Mouse (Mus musculus) liver, embryonic 16.5 days (tissue): ENCODE results near the gene Stat4. TPM values are rescaled to one million over a fixed set of nuclear protein-coding genes. Genes with fewer than 3 reads are reported as not detected.

Source experiments
- ATAC-seq: fragments of 200-750 bp; cut with Nextera tagmentation; 2 replicates; pipeline ENCODE4 v1.8.0; 2017; ENCODE audit warnings: low read depth, mild to moderate bottlenecking, moderate number of reproducible peaks, moderate library complexity
- H3K27ac ChIP-seq: fragments of 300-500 bp; sonication (generic); 2 replicates; pipeline ENCODE4 v1.5.1; 2014; ENCODE audit warnings: mild to moderate bottlenecking, low read length
- H3K27me3 ChIP-seq: fragments of 300-500 bp; sonication (generic); 2 replicates; pipeline ENCODE4 v1.6.1; 2014; ENCODE audit warnings: low read depth, low read length, mixed read lengths; ENCODE audit not compliant: control insufficient read depth, insufficient read depth
- H3K36me3 ChIP-seq: fragments of 300-500 bp; sonication (generic); 2 replicates; pipeline ENCODE4 v1.6.1; 2014; ENCODE audit warnings: mild to moderate bottlenecking; ENCODE audit not compliant: control insufficient read depth, insufficient read depth
- H3K4me1 ChIP-seq: fragments of 300-500 bp; sonication (generic); 2 replicates; pipeline ENCODE4 v1.6.1; 2014; ENCODE audit warnings: low read depth, low read length, mixed read lengths; ENCODE audit not compliant: control insufficient read depth
- H3K4me2 ChIP-seq: fragments of 300-500 bp; sonication (generic); 2 replicates; pipeline ENCODE4 v1.6.1; 2014; ENCODE audit warnings: low read depth, low read length, mixed read lengths
- H3K4me3 ChIP-seq: fragments of 300-500 bp; sonication (generic); 2 replicates; pipeline ENCODE4 v1.5.1; 2014; ENCODE audit warnings: low read depth, mild to moderate bottlenecking, low read length
- H3K9ac ChIP-seq: fragments of 300-500 bp; sonication (generic); 2 replicates; pipeline ENCODE4 v1.6.1; 2014; ENCODE audit warnings: low read depth, low read length
- H3K9me3 ChIP-seq: fragments of 300-500 bp; sonication (generic); replicated peaks from 2 replicates; pipeline ENCODE4 v1.6.1; 2016; ENCODE audit warnings: low read length; ENCODE audit not compliant: control insufficient read depth
- WGBS: fragments of 180-500 bp; shearing (Covaris S2); extraction: QIAGEN DNeasy Blood & Tissue Kit; methylation state at CpG from one replicate; pipeline ENCODE4 v1.1.7; 2014; ENCODE audit not compliant: insufficient replicate concordance; 5-methylcytosine and 5-hydroxymethylcytosine counted together
- polyA plus RNA-seq: library from polyadenylated mRNA; unstranded; fragments of >200 nt; fragmentation: Nextera tagmentation; extraction: Ambion mirVana; gene quantifications from 2 replicates; pipeline ENCODE4 v1.2.1, GENCODE M21; 2015

The Stat4 gene
- polyA plus RNA-seq, 1 experiment from 2014 or later, result 1.6 TPM

DNA sequence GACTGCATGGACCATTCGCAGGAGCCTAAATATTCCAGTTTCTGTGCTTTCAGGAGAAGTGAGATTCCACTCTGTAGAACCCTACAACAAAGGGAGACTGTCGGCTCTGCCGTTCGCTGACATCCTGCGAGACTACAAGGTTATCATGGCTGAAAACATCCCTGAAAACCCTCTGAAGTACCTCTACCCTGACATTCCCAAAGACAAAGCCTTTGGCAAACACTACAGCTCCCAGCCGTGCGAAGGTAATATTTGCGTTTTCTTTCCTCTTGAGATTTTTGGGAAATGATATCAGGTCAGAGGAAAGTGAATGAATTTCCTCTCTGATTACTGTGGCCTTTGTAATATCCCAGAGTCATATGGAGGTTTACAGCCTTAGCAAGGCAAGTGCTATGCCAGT lies 115.8 kb downstream of the Stat4 start:
- Histone ChIP-seq H3K9me3 (no peaks in the 10 kb centered on the region), H3K4me1 (no peaks in the 10 kb centered on the region), H3K27me3 (no peaks in the 10 kb centered on the region), H3K4me2 (no peak overlapping the region), H3K27ac (no peak overlapping the region), H3K36me3 (no peaks in the 10 kb centered on the region), H3K9ac (no peak overlapping the region), H3K4me3 (no peak overlapping the region)
- no peak for ATAC-seq
- 74% methylated on average over 8 of the region's 8 CpGs for WGBS

GRCm38 (mm10) chr1:52107206-52107605 lies 120.3 kb downstream of the Stat4 start:
- no peaks in the 10 kb centered on the region for H3K36me3 ChIP-seq
- no peaks in the 10 kb centered on the region for H3K9me3 ChIP-seq
- ATAC-seq, result no peak
- no peak overlapping the region for H3K27ac ChIP-seq
- WGBS, result 75% methylated on average over 11 of the region's 11 CpGs
- no peaks in the 10 kb centered on the region for H3K27me3 ChIP-seq
- H3K4me1 ChIP-seq, result no peaks in the 10 kb centered on the region
- no peak overlapping the region for H3K9ac ChIP-seq
- H3K4me2 ChIP-seq, result no peak overlapping the region
- H3K4me3 ChIP-seq, result no peak overlapping the region

DNA sequence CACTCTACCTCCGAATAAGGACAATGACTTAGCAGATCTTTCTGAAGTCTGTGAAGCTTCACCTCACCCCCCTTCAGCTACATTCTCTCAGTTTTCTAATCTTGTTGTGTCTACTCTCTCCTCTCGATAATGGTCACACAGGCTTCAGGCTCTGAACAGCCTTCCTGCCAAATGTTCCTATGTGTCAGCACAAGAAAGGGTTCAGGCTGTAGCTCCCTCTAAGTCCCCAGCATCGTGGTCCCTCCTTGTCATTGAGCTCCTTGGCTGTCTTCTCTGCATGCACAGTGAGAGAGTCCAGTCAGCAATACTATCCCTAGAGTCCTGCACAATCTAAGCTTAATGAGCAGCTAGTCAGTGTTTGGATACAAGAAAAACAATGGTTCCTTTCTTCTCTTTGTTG lies 124.3 kb downstream of the Stat4 start:
- 34% methylated on average over 3 of the region's 3 CpGs for WGBS
- Histone ChIP-seq H3K4me2 (no peak overlapping the region), H3K27ac (no peak overlapping the region), H3K27me3 (no peaks in the 10 kb centered on the region), H3K4me1 (peaks cover 5% of the 10 kb centered on the region), H3K9me3 (no peaks in the 10 kb centered on the region), H3K9ac (no peak overlapping the region), H3K36me3 (no peaks in the 10 kb centered on the region), H3K4me3 (no peak overlapping the region)
- no peak for ATAC-seq

- 56% methylated on average over 1 of the region's 1 CpGs for WGBS
- H3K9ac ChIP-seq, result no peak overlapping the region
- H3K27ac ChIP-seq, result no peak overlapping the region
- no peaks in the 10 kb centered on the region for H3K9me3 ChIP-seq
- ATAC-seq, result no peak
- H3K4me2 ChIP-seq, result no peak overlapping the region
- H3K4me3 ChIP-seq, result no peak overlapping the region
- no peaks in the 10 kb centered on the region for H3K27me3 ChIP-seq
- peaks cover 5% of the 10 kb centered on the region for H3K4me1 ChIP-seq
- H3K36me3 ChIP-seq, result no peaks in the 10 kb centered on the region
Measured at GRCm38 (mm10) chr1:52112301-52112700, 125.4 kb downstream of the Stat4 start.

DNA sequence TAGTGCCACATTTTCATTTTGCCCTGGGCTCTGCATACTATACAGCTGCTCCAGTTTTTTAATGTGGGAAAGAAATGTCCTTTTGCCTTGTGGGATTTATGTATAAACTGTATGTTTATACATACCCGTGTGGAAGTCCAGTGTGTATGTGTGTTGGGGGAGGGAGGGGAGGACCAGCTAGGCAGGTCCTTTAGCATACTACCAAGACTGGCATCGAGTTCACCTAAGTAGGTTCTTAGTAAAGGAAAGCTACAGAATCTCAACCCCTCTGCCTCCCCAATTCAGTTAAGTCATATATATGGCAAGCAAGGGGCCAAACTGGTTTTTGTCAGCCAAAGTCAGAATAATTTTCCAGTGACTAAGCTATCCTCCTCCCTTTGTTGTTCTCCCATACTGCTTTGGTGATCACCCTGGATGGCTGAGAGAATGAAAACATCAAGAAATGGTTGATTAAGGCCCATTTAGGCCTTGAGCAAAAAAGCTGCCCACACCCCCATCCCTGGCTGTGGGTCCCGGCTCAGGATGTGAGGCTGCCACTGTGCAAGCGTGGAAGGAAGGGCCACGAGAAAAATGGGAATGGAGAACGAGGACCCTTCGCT lies 126.2 kb downstream of the Stat4 start:
- peak overlapping the region; percentile 54; the same call in 1 of the 2 replicates for H3K27ac ChIP-seq
- peak overlapping the region; percentile 59 for H3K4me3 ChIP-seq
- ATAC-seq, result no peak; the same call in 1 of the 2 replicates
- H3K4me2 ChIP-seq, result peak overlapping the region; percentile 96
- 17% methylated on average over 7 of the region's 7 CpGs for WGBS
- peak overlapping the region; percentile 69 for H3K9ac ChIP-seq
- peaks cover 5% of the 10 kb centered on the region for H3K4me1 ChIP-seq
- H3K9me3 ChIP-seq, result no peaks in the 10 kb centered on the region
- H3K27me3 ChIP-seq, result no peaks in the 10 kb centered on the region
- no peaks in the 10 kb centered on the region for H3K36me3 ChIP-seq

GRCm38 (mm10) chr1:52113666-52114069 lies 126.7 kb downstream of the Stat4 start:
- peak; percentile 96 for ATAC-seq
- WGBS, result under 1% methylated on average over 32 of the region's 32 CpGs

GRCm38 (mm10) chr1:52116441-52116840 lies 129.5 kb downstream of the Stat4 start:
- ATAC-seq, result no peak
- Histone ChIP-seq H3K9ac (no peak overlapping the region), H3K36me3 (no peaks in the 10 kb centered on the region), H3K27me3 (no peaks in the 10 kb centered on the region), H3K4me3 (no peak overlapping the region), H3K9me3 (no peaks in the 10 kb centered on the region), H3K4me1 (peaks cover 20% of the 10 kb centered on the region), H3K27ac (no peak overlapping the region), H3K4me2 (no peak overlapping the region)
- 64% methylated on average over 3 of the region's 3 CpGs for WGBS

More at GRCm38 (mm10) chr1:52113666-52114069, 126.7 kb downstream of the Stat4 start:
- Histone ChIP-seq H3K27ac (peak overlapping the region; percentile 54; the same call in 1 of the 2 replicates), H3K9me3 (no peaks in the 10 kb centered on the region), H3K27me3 (no peaks in the 10 kb centered on the region), H3K4me2 (peak overlapping the region; percentile 96), H3K36me3 (no peaks in the 10 kb centered on the region), H3K4me1 (peaks cover 9% of the 10 kb centered on the region), H3K9ac (peak overlapping the region; percentile 69), H3K4me3 (peak overlapping the region; percentile 59)

- Histone ChIP-seq H3K27me3 (no peaks in the 10 kb centered on the region), H3K9me3 (no peaks in the 10 kb centered on the region), H3K36me3 (no peaks in the 10 kb centered on the region), H3K4me3 (no peak overlapping the region), H3K4me1 (peaks cover 20% of the 10 kb centered on the region), H3K27ac (no peak overlapping the region), H3K4me2 (no peak overlapping the region), H3K9ac (no peak overlapping the region)
- WGBS, result 76% methylated on average over 1 of the region's 1 CpGs
- no peak for ATAC-seq
Measured at GRCm38 (mm10) chr1:52117777-52118176, 130.8 kb downstream of the Stat4 start.

GRCm38 (mm10) chr1:52118860-52119591 lies 132.1 kb downstream of the Stat4 start, which contains the start of gene Stat1:
TSS of gene Stat1 (plus strand) at chr1:52119440.
- H3K27ac ChIP-seq, result peak within 1 kb of the TSS; percentile 73
- peak within 1 kb of the TSS; percentile 74 for H3K9ac ChIP-seq
- peaks cover 15% of the 10 kb centered on the region for H3K4me1 ChIP-seq
- H3K9me3 ChIP-seq, result no peaks in the 10 kb centered on the region
- H3K36me3 ChIP-seq, result no peaks in the 10 kb centered on the region
- H3K4me3 ChIP-seq, result peak within 1 kb of the TSS; percentile 77
- peak within 1 kb of the TSS; percentile 78 for H3K4me2 ChIP-seq
- peak; percentile 93 for ATAC-seq
- 3% methylated on average over 37 of the region's 37 CpGs for WGBS
- H3K27me3 ChIP-seq, result no peaks in the 10 kb centered on the region
